Mouse (Mus musculus) embryonic facial prominence, embryonic 10.5 days (tissue): Measurements from ENCODE around the gene Ndufaf1. TPM values are rescaled to one million over a fixed set of nuclear protein-coding genes. Genes with fewer than 3 reads are reported as not detected.

Experiments used
- DNase-seq: peaks from one replicate; pipeline ENCODE4 v3.0.0-alpha.2; 2017; ENCODE audit warnings: low spot score
- H3K27ac ChIP-seq: fragments of 300-500 bp; sonication (generic); replicated peaks from 2 replicates; pipeline ENCODE4 v1.5.1; 2016; ENCODE audit warnings: mild to moderate bottlenecking
- H3K27me3 ChIP-seq: fragments of 300-500 bp; sonication (generic); replicated peaks from 2 replicates; pipeline ENCODE4 v1.6.1; 2016; ENCODE audit warnings: low read depth, mild to moderate bottlenecking; ENCODE audit not compliant: poor library complexity, severe bottlenecking
- H3K36me3 ChIP-seq: fragments of 300-500 bp; sonication (generic); replicated peaks from 2 replicates; pipeline ENCODE4 v1.6.1; 2016; ENCODE audit warnings: mild to moderate bottlenecking, moderate library complexity
- H3K4me1 ChIP-seq: fragments of 300-500 bp; sonication (generic); 2 replicates; pipeline ENCODE4 v1.6.1; 2016
- H3K4me3 ChIP-seq: fragments of 300-500 bp; sonication (generic); 2 replicates; pipeline ENCODE4 v1.5.1; 2016; ENCODE audit warnings: mild to moderate bottlenecking, moderate library complexity
- H3K9me3 ChIP-seq: fragments of 300-500 bp; sonication (generic); 2 replicates; pipeline ENCODE4 v1.6.1; 2016; ENCODE audit warnings: mild to moderate bottlenecking
- WGBS: fragments of 180-500 bp; shearing (Covaris S2); methylation state at CpG from one replicate; pipeline ENCODE4 v1.1.7; 2016; 5-methylcytosine and 5-hydroxymethylcytosine counted together
- polyA plus RNA-seq: library from polyadenylated mRNA; unstranded; fragments of >200 nt; fragmentation: Nextera tagmentation; extraction: Ambion mirVana; gene quantifications from 2 replicates; pipeline ENCODE4 v1.2.1, GENCODE M21; 2016

The Ndufaf1 gene
- polyA plus RNA-seq, result 49.7 and 49.8 TPM in 2 replicates

DNA sequence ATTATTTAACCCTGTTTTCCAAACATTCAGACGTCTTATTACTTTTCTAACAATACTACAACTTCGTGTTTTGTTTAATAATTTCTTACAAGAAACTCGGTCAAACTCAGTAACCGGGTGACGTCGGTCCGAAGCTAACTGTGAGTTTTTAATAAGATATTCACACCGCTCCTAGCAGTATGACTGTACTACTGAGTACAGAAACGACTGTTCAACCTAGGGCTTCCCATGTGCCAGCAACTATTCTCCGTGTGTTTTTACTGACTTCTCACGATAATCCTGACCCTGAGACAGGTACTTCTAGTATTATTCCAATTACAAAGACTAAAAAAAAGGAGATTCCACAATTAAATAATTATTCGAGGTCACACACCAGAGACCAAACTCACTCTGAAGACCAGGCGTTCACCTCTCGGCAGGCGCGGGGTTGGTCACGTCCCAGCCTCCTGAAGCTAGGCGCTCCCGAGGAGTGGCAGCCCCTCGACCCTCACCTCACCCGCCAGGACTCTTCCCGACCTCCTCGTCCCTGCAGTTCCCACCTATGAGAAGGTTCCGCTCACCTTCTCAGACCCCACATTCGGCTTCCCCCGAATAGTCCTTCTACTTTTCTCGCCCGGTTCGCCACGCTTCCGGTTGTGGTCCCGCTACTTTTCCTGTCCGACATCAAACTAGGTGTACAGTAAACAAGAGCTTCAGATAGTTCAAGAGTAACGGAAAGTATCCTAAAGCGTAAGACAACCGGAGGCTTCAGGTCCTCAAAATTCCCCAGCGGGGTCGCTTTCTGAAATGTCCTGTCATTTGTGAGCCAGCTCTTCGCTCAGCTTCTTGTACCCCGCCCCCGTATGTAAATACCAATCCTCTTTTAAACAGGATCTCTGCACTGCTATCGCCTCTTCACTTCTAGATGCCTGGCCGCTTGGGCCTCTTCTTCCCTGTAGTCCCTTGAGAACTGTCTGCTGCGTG, at the start of gene Ndufaf1:
TSS of gene Ndufaf1 (minus strand) at position 608 of the 963 bp plus-strand sequence.
- 2% methylated on average over 44 of the region's 44 CpGs for WGBS
- no peaks in the 10 kb centered on the region for H3K27me3 ChIP-seq
- H3K4me1 ChIP-seq, result peaks cover 9% of the 10 kb centered on the region
- DNase-seq, result peak; percentile 80
- peaks cover 28% of the 10 kb centered on the region for H3K36me3 ChIP-seq
- peak within 1 kb of the TSS; percentile 85 for H3K4me3 ChIP-seq
- H3K9me3 ChIP-seq, result no peaks in the 10 kb centered on the region
- peak within 1 kb of the TSS; percentile 83 for H3K27ac ChIP-seq

DNA sequence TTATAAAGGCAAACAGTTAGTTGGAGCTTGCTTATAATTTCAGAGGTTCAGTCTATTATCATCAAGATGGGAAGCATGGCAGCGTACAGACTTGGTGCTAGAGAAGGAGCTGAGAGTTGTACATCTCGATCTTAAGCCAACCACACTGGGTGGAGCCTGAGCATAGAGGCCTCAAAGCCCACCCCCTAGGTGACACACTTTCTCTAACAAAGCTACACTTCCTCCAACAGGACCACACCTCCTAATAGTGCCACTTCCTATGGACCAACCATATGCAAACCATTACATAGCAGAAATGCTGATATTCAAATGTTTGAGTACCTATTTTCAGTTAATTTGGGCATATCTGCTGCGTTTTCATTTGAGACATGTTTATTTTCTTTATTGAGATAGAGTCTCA, 47.4 kb upstream of the Ndufaf1 start:
- WGBS, result 90% methylated on average over 3 of the region's 3 CpGs
- Histone ChIP-seq H3K27me3 (no peaks in the 10 kb centered on the region), H3K4me1 (no peaks in the 10 kb centered on the region), H3K36me3 (peaks cover 95% of the 10 kb centered on the region), H3K4me3 (no peak overlapping the region), H3K27ac (no peak overlapping the region), H3K9me3 (no peaks in the 10 kb centered on the region)
- no peak for DNase-seq

DNA sequence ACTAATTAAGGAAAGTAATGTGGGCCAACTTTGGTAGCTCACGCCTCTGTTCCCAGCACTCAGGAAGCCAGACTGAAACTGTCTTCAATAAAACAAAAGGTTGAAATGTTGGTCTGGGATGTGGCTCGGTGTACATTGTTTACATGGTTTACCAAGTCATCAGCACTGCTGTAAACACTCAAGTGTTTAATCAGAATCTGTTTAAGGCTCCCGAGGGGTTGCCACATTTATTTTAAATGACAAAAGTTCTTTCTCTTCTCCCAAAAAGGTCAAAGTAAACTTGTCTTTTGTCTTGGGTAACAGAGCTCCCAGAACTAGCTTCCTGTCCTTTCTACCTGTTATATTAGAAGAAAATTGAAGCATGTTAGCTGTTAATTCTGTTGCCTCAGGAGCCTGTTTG, 45.0 kb upstream of the Ndufaf1 start:
- DNase-seq, result no peak
- Histone ChIP-seq H3K27ac (no peak overlapping the region), H3K9me3 (no peaks in the 10 kb centered on the region), H3K4me1 (no peaks in the 10 kb centered on the region), H3K36me3 (peaks cover 96% of the 10 kb centered on the region), H3K4me3 (no peak overlapping the region), H3K27me3 (no peaks in the 10 kb centered on the region)
- WGBS, result 91% methylated on average over 3 of the region's 3 CpGs

DNA sequence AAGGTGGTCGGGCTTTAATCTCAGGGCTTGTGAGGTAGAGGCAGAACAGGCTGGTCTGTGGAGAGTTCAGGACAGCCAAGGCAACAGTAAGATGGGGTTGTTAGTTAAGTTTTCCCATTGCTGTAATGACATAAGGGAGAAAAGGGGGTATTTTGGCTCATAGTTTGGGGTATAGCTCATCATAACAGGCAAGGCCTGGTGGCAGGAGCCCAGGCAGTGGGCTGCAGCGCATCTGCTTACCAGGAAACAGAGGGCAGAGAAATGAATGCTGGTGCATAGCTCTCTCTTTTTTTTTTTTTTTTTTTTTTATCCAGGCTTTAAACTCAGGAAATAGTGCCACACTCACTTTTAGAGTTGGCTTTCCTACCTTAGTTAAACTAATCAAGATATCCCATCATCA, 40.5 kb upstream of the Ndufaf1 start:
- no peak for DNase-seq
- Histone ChIP-seq H3K27ac (no peak overlapping the region), H3K27me3 (no peaks in the 10 kb centered on the region), H3K9me3 (no peaks in the 10 kb centered on the region), H3K4me1 (no peaks in the 10 kb centered on the region), H3K36me3 (peaks cover 87% of the 10 kb centered on the region), H3K4me3 (no peak overlapping the region)
- WGBS, result 90% methylated on average over 2 of the region's 2 CpGs

DNA sequence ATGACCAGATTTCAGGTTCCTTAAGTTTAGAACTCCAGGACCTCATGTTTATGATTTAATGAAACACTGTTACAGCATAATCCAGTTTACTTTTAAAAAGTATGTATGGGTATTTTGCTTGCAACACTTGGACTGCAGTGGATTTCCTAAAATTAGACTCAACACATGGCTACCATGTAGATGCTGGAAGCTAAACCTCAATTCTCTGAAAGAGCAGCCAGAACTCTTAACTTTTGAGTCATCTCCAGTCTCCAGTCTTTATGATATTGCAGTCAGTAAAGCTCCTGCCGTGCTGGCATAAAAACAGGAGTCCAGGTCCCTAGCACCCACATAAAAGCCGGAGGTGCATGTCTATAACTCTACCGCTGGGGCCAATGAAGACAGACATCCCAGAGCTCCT, 37.3 kb upstream of the Ndufaf1 start:
- H3K9me3 ChIP-seq, result no peaks in the 10 kb centered on the region
- no peak for DNase-seq
- H3K4me3 ChIP-seq, result no peak overlapping the region
- H3K27me3 ChIP-seq, result no peaks in the 10 kb centered on the region
- WGBS, result 93% methylated on average over 3 of the region's 3 CpGs
- H3K36me3 ChIP-seq, result peaks cover 79% of the 10 kb centered on the region
- no peaks in the 10 kb centered on the region for H3K4me1 ChIP-seq
- no peak overlapping the region for H3K27ac ChIP-seq

DNA sequence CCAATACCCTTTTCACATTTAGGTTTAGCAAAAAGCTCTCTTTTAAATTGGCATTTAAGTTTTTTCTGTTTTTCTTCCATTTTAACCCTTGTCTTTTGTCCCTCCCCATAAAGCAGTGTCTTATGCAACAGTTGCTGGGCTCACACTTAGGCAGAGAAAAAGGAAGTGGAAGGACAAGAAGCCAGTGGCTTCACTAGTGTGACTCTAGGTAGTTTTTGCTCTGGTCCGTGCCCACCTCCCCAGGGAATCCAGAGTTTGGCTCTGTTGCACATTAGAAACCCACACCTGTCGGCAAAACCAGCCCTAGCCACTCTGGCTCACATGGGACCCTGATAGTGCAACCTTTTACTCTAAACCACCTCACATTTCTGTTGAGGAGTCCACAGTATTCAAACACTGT, 35.8 kb upstream of the Ndufaf1 start:
- WGBS, result 88% methylated on average over 2 of the region's 2 CpGs
- H3K36me3 ChIP-seq, result peaks cover 79% of the 10 kb centered on the region
- no peak overlapping the region for H3K4me3 ChIP-seq
- H3K9me3 ChIP-seq, result no peaks in the 10 kb centered on the region
- no peaks in the 10 kb centered on the region for H3K27me3 ChIP-seq
- no peak overlapping the region for H3K27ac ChIP-seq
- DNase-seq, result no peak
- no peaks in the 10 kb centered on the region for H3K4me1 ChIP-seq

DNA sequence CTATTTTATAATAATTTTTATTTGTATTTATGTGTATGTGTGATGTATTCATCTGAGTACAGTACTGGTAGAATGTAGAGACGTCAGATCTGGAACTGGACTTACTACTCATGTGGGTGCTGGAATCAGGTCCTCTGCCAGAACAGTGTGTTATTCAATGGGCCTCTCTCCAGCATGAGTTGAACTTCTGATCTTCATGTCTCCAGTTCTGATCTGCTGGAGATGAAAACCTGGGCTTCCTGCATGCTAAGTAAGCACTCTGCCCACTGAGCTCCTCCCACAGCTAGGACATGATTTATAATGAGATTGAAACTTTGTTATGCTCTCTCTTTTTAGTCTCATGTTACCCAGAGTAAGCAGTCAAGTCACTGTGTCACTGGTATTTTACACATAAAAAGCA, 33.5 kb upstream of the Ndufaf1 start:
- Histone ChIP-seq H3K36me3 (peaks cover 73% of the 10 kb centered on the region), H3K4me1 (no peaks in the 10 kb centered on the region), H3K4me3 (no peak overlapping the region), H3K27me3 (no peaks in the 10 kb centered on the region), H3K9me3 (no peaks in the 10 kb centered on the region), H3K27ac (no peak overlapping the region)
- no peak for DNase-seq
- WGBS, result 86% methylated on average over 1 of the region's 1 CpGs

DNA sequence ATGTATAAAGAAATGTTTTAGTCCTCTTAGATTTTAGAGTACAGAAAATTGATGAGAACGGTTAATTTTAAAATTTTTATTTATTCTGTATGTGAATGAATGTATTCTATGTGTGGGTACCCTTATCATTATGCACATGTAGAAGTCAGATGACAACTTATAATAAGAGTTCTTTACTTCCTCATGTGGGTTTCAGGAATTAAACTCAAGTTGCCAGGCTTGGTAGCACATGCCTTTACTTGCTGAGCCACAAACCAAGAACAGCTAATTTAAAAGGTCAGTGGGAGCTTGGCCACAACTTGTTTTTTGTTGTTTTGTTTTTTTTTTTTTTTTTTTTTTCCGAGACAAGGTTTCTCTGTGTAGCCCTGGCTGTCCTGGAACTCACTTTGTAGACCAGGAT, 32.2 kb upstream of the Ndufaf1 start:
- no peak overlapping the region for H3K27ac ChIP-seq
- peaks cover 66% of the 10 kb centered on the region for H3K36me3 ChIP-seq
- no peak for DNase-seq
- H3K4me1 ChIP-seq, result no peaks in the 10 kb centered on the region
- no peaks in the 10 kb centered on the region for H3K27me3 ChIP-seq
- H3K9me3 ChIP-seq, result no peaks in the 10 kb centered on the region
- H3K4me3 ChIP-seq, result no peak overlapping the region
- 77% methylated on average over 2 of the region's 2 CpGs for WGBS

DNA sequence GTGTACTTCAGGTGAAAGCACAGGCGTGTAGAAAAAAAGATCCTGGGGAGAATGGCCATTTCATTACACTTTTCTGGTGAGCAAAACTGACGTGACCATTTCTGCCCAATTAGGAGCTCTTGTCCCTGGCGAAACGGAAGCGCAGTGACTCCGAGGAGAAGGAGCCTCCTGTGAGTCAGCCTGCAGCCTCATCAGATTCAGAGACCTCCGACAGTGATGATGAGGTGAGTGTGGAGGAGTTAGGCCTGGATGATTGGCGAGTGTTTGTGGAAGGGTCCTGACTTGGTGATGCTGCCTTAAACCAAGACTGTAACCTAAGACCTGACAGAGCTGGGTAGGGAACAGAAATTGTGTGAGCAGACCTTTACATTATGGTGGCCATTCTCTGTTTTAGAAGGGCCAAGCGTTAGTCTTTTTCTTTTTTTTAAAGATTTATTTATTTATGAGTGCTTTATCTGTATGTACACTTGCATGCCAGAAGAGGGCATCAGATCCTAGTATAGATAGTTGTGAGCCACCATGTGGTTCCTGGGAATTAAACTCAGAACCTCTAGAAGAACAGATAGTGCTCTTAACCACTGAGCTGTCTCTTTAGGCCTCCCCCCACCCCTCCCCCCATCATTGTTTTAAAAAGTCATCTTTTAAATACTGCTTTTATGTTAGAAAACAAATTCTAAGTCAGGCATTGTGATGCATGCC, 29.5 kb upstream of the Ndufaf1 start:
- no peak for DNase-seq
- Histone ChIP-seq H3K27ac (no peak overlapping the region), H3K27me3 (no peaks in the 10 kb centered on the region), H3K9me3 (no peaks in the 10 kb centered on the region), H3K4me3 (no peak overlapping the region), H3K36me3 (peaks cover 76% of the 10 kb centered on the region), H3K4me1 (no peaks in the 10 kb centered on the region)
- 81% methylated on average over 9 of the region's 9 CpGs for WGBS

DNA sequence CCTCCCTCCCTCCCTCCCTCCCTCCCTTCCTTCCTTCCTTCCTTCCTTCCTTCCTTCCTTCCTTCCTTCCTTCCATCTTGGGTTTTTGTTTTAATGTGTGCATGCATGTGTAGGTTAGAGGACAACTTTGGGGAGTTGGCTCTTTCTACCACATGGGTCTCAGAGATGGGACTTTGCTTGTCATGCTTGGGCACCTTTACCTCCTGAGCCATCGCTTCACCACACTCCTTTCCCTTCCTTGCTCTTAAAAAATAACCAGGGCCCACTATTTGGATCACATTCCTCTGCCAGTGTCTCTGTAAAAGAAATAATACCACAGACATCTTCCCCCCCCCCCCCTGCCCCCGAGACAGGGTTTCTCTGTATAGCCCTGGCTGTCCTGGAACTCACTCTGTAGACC, 21.1 kb upstream of the Ndufaf1 start:
- H3K27ac ChIP-seq, result no peak overlapping the region
- H3K4me3 ChIP-seq, result no peak overlapping the region
- H3K27me3 ChIP-seq, result no peaks in the 10 kb centered on the region
- no peak for DNase-seq
- no peaks in the 10 kb centered on the region for H3K9me3 ChIP-seq
- WGBS, result 97% methylated on average over 2 of the region's 2 CpGs
- H3K4me1 ChIP-seq, result no peaks in the 10 kb centered on the region
- peaks cover 67% of the 10 kb centered on the region for H3K36me3 ChIP-seq

DNA sequence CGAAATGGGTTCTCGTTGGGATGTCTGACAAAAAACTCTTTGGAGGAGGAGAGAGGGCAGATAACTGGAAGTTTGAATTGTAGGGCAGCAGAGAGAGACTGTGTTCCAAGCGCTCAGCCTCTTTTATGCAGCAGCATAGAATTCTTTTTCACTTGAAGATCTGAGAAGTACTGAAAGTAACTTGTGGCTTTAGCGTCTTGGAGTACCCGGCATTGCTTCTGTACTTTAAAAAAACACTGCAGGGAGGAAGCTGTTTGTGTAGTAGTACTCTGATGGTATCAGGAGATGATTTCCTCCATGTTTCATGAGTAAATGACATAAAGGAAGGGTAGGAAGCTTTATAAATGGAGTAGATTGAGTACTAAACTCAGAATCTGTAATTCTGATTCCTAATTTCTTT, 13.2 kb upstream of the Ndufaf1 start:
- DNase-seq, result no peak
- no peaks in the 10 kb centered on the region for H3K27me3 ChIP-seq
- peak overlapping the region; percentile 92 for H3K27ac ChIP-seq
- peak overlapping the region; percentile 85 for H3K4me3 ChIP-seq
- no peaks in the 10 kb centered on the region for H3K9me3 ChIP-seq
- H3K4me1 ChIP-seq, result peaks cover 28% of the 10 kb centered on the region
- 11% methylated on average over 5 of the region's 5 CpGs for WGBS
- H3K36me3 ChIP-seq, result peaks cover 18% of the 10 kb centered on the region

DNA sequence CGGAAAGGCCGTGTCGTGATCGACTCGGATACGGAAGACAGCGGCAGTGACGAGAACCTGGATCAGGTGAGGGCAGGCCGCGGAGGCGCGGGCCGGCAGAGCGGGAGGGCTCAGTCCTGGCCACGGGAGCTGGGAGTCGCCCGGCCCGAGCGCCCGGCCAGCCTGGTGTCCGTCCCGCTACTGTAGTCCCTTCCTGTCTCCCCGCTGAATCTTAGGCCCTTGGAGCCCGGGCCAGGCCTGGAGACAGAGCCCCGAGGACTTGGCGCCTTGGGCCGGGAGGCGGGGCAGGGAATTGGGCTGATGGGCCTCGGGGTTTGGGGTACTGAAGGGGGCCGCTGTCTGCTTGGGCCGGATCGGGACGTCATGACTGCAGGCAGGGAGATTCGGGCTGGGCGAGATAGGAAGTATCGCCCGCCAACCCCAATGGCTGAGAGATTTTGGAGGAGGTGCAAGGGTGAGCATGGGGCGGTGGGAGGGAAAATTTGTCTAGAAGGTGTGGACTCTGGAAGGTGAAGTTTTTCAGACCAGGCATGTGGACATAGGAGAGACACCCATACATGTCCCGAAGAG, 12.7 kb upstream of the Ndufaf1 start:
- peak overlapping the region; percentile 85 for H3K4me3 ChIP-seq
- no peaks in the 10 kb centered on the region for H3K27me3 ChIP-seq
- under 1% methylated on average over 39 of the region's 39 CpGs for WGBS
- peaks cover 14% of the 10 kb centered on the region for H3K36me3 ChIP-seq
- peak overlapping the region; percentile 92 for H3K27ac ChIP-seq
- no peaks in the 10 kb centered on the region for H3K9me3 ChIP-seq
- H3K4me1 ChIP-seq, result peaks cover 28% of the 10 kb centered on the region
- DNase-seq, result no peak
